ENCODE assay signal across 8 mouse cellular contexts in genomic region chr11:117114592-117115345, GRCm38 (mm10). TPM values are rescaled to one million over a fixed set of nuclear protein-coding genes. Genes with fewer than 3 reads are reported as not detected.
A peak's percentile ranks its signal among the peaks of the same experiment; 100 is the strongest.
DNase-seq lines count a peak whose midpoint lies in the region; ATAC-seq and TF ChIP-seq lines count a peak whose summit lies in the region.

Sec14l1 (plus strand) TSS chr11:117115168.

- peak within 1 kb of the TSS; percentile 79 to 99 for H3K4me3 ChIP-seq in ES-E14 (ENCODE audit: insufficient read depth in 1 of 2, low read depth in 1 of 2, low read length in 2 of 2, poor library complexity in 1 of 2, severe bottlenecking in 1 of 2)
- H3K4me3 ChIP-seq in forebrain, embryonic 16.5 days (replicated peaks; ENCODE audit: low read length) = peak within 1 kb of the TSS; percentile 82
- peak within 1 kb of the TSS; percentile 99 for H3K4me3 ChIP-seq in layer of hippocampus, adult 2 months
- H3K4me3 ChIP-seq in lung, embryonic 14.5 days (ENCODE audit: low read depth, low read length) = peak within 1 kb of the TSS; percentile 87
- H3K4me3 ChIP-seq in olfactory bulb, adult 2 months (ENCODE audit: insufficient read depth, low read depth, low read length) = peak within 1 kb of the TSS; percentile 75
- H3K4me3 ChIP-seq in thymus, adult 2 months (ENCODE audit: control insufficient read depth, insufficient read depth, low read length) = peak within 1 kb of the TSS; percentile 84

- no peaks in the 10 kb centered on the region for H3K27me3 ChIP-seq in forebrain, embryonic 16.5 days (replicated peaks; ENCODE audit: control insufficient read depth, insufficient read depth, low read length)
- no peaks in the 10 kb centered on the region for H3K27me3 ChIP-seq in lung, embryonic 14.5 days (ENCODE audit: insufficient read depth, low read length)
- no peaks in the 10 kb centered on the region for H3K27me3 ChIP-seq in thymus, adult 2 months (ENCODE audit: control insufficient read depth, insufficient read depth, low read length)

- intact Hi-C loops in heart, postnatal 36 days (cut with DNase I) = loop anchor here (1.0 to 2.0 kb wide), 2 partner anchors 22 to 33 kb away; no protein-coding TSS in a partner anchor

- under 1% methylated on average over 66 of the region's 67 CpGs for WGBS in forebrain, embryonic 16.5 days
- 2% methylated on average over 61 of the region's 67 CpGs for WGBS in lung, embryonic 14.5 days
- 0% methylated on average over 64 of the region's 67 CpGs for WGBS in olfactory bulb, adult 2 months
- WGBS in thymus, adult 2 months = 1% methylated on average over 61 of the region's 67 CpGs

- peaks cover 13% of the 10 kb centered on the region for H3K36me3 ChIP-seq in ES-E14 (ENCODE audit: control insufficient read depth, insufficient read depth, low read length, poor library complexity, severe bottlenecking)
- H3K36me3 ChIP-seq in forebrain, embryonic 16.5 days (ENCODE audit: control insufficient read depth, insufficient read depth) = 0 out of 2 replicates have a peak, but pooled peaks cover 2% of the 10 kb centered on the region
- peaks cover 15% of the 10 kb centered on the region for H3K36me3 ChIP-seq in lung, embryonic 14.5 days (ENCODE audit: insufficient read depth)
- no peaks in the 10 kb centered on the region for H3K36me3 ChIP-seq in thymus, adult 2 months (ENCODE audit: control insufficient read depth, insufficient read depth, low read length)

- H3K4me2 ChIP-seq in forebrain, embryonic 16.5 days (ENCODE audit: low read length) = peak within 1 kb of the TSS; percentile 79
- H3K4me2 ChIP-seq in lung, embryonic 14.5 days = peak within 1 kb of the TSS; percentile 76

- TF ChIP-seq POLR2A in olfactory bulb, adult 2 months (IDR thresholded peaks at IDR 0.05; ENCODE audit: insufficient read depth, low read depth, low read length) = peak; percentile 85
- TF ChIP-seq POLR2A in thymus, adult 2 months (IDR thresholded peaks at IDR 0.05; ENCODE audit: control insufficient read depth, extremely low read depth, insufficient read depth, low read length, poor library complexity) = peak; percentile 90

- H3K9me3 ChIP-seq in ES-E14 (ENCODE audit: control insufficient read depth, insufficient read depth, low read depth, low read length) = no peaks in the 10 kb centered on the region
- H3K9me3 ChIP-seq in forebrain, embryonic 16.5 days (ENCODE audit: control insufficient read depth, low read length) = no peaks in the 10 kb centered on the region
- H3K9me3 ChIP-seq in lung, embryonic 14.5 days (ENCODE audit: low read depth, low read length) = no peaks in the 10 kb centered on the region

- H3K4me1 ChIP-seq in ES-E14 (ENCODE audit: control insufficient read depth in 2 of 2, insufficient read depth in 2 of 2, low read length in 2 of 2, poor library complexity in 1 of 2) = peaks cover 2 to 13% of the 10 kb centered on the region in 2 experiments; a peak in 2 of 4 replicates
- peaks cover 46% of the 10 kb centered on the region for H3K4me1 ChIP-seq in forebrain, embryonic 16.5 days (replicated peaks; ENCODE audit: control insufficient read depth, insufficient read depth, low read length)
- H3K4me1 ChIP-seq in lung, embryonic 14.5 days (ENCODE audit: insufficient read depth) = peaks cover 31% of the 10 kb centered on the region
- H3K4me1 ChIP-seq in olfactory bulb, adult 2 months (ENCODE audit: control insufficient read depth, insufficient read depth, low read length) = peaks cover 21% of the 10 kb centered on the region
- H3K4me1 ChIP-seq in thymus, adult 2 months (replicated peaks; ENCODE audit: control insufficient read depth, insufficient read depth, low read length) = peaks cover 36% of the 10 kb centered on the region

- H3K9ac ChIP-seq in ES-E14 (ENCODE audit: insufficient read depth, low read depth, low read length, poor library complexity, severe bottlenecking) = peak within 1 kb of the TSS; percentile 95
- peak within 1 kb of the TSS; percentile 85 for H3K9ac ChIP-seq in forebrain, embryonic 16.5 days (replicated peaks; ENCODE audit: low read depth, low read length)
- H3K9ac ChIP-seq in lung, embryonic 14.5 days = peak within 1 kb of the TSS; percentile 89

- peak; percentile 94 for ATAC-seq in forebrain, embryonic 16.5 days
- peak; percentile 94 for ATAC-seq in lung, embryonic 14.5 days (ENCODE audit: insufficient read depth)

- TF ChIP-seq CTCF in layer of hippocampus, adult 2 months (conservative IDR thresholded peaks at IDR 0.05) = no peak
- TF ChIP-seq CTCF in lung, embryonic 14.5 days (IDR thresholded peaks at IDR 0.05; ENCODE audit: low read depth) = no peak
- no peak for TF ChIP-seq CTCF in olfactory bulb, adult 2 months (IDR thresholded peaks at IDR 0.05; ENCODE audit: insufficient read depth, low read depth, low read length)
- TF ChIP-seq CTCF in thymus, adult 2 months (IDR thresholded peaks at IDR 0.05; ENCODE audit: borderline replicate concordance, control insufficient read depth, extremely low read depth, insufficient read depth, low read length, poor library complexity) = 0 out of 2 replicates have a peak, but pooled peaks have one; percentile 19

- H3K27ac ChIP-seq in ES-E14 (ENCODE audit: insufficient read depth, low read depth, low read length, poor library complexity, severe bottlenecking) = peak within 1 kb of the TSS; percentile 92
- H3K27ac ChIP-seq in forebrain, embryonic 16.5 days (ENCODE audit: low read length) = peak within 1 kb of the TSS; percentile 99
- peak within 1 kb of the TSS; percentile 99 for H3K27ac ChIP-seq in layer of hippocampus, adult 2 months
- H3K27ac ChIP-seq in lung, embryonic 14.5 days (ENCODE audit: low read depth) = peak within 1 kb of the TSS; percentile 97
- H3K27ac ChIP-seq in olfactory bulb, adult 2 months (ENCODE audit: insufficient read depth, low read depth, low read length) = peak within 1 kb of the TSS; percentile 92
- peak within 1 kb of the TSS; percentile 76 for H3K27ac ChIP-seq in thymus, adult 2 months (ENCODE audit: control insufficient read depth, insufficient read depth, low read length)

- DNase-seq in ES-E14 (ENCODE audit: low read depth, low spot score) = peak; percentile 97
- peak; percentile 99 for DNase-seq in cerebellum, adult 11-12 months
- DNase-seq in heart, postnatal 36 days = peak; percentile 99 to 100
- peak; percentile 98 to 100 for DNase-seq in layer of hippocampus, adult 2 months (ENCODE audit: low spot score in 2 of 2)
- DNase-seq in lung, embryonic 14.5 days = peak; percentile 98
- DNase-seq in thymus, adult 2 months = peak; percentile 99

- in situ Hi-C loops in ES-E14 (cut with MboI; ENCODE audit: low sequenced_read_pairs in 2 of 2, unreplicated experiment in 2 of 2) = no loop called here

TF ChIP-seq in ES-E14, 5 proteins besides CTCF, POLR2A, EP300 and RAD21:
- TF ChIP-seq CHD2 (IDR thresholded peaks at IDR 0.05; ENCODE audit: low read depth, low read length) = 0 out of 2 replicates have a peak, but pooled peaks have one; percentile 35
- TF ChIP-seq MAFK (IDR thresholded peaks at IDR 0.05; ENCODE audit: insufficient read depth, low read depth, low read length) = peak; percentile 49; the same call in 1 of the 2 replicates
- TF ChIP-seq ZC3H11A (IDR thresholded peaks at IDR 0.05; ENCODE audit: borderline replicate concordance, low read depth, low read length) = no peak
- peak; percentile 47; the same call in 1 of the 2 replicates for TF ChIP-seq HCFC1 (IDR thresholded peaks at IDR 0.05; ENCODE audit: borderline replicate concordance, insufficient read depth, low read length)
- TF ChIP-seq ZNF384 (IDR thresholded peaks at IDR 0.05; ENCODE audit: low read depth, low read length) = peak; percentile 84

RNA-seq across cellular contexts. Expression of gene Sec14l1, which starts in this region (rescaled TPM):
- total RNA-seq in ES-E14 (2012; rRNA removed) = 36.7 and 43.6 TPM in 2 replicates
- 76.9 and 83.7 TPM in 2 replicates for polyA plus RNA-seq in forebrain, embryonic 16.5 days (2015; fragmentation: Nextera tagmentation; extraction: Ambion mirVana)
- total RNA-seq in heart, postnatal 36 days (2021) = 10 to 100 TPM; 67.9 to 75.2 TPM
- 100 to 1,000 TPM; 226 to 239 TPM for total RNA-seq in layer of hippocampus, adult 2 months (2021)
- 44.3 and 46.2 TPM in 2 replicates for polyA plus RNA-seq in lung, embryonic 14.5 days (2014; fragmentation: Nextera tagmentation; extraction: Ambion mirVana)
- not detected in 2 replicates for polyA plus RNA-seq in olfactory bulb, adult 2 months (2012; ENCODE audit: insufficient read depth, insufficient read length, low replicate concordance, missing spikeins)
- polyA plus RNA-seq in thymus, adult 2 months (2012; rRNA removed) = 75.6 and 84.8 TPM in 2 replicates

Comparison
In these comparisons a context has a peak if more than half of its experiments do, and no peak if none do; other contexts are left out.
1. Peak in every context shown above with its lines: DNase-seq, ATAC-seq, H3K4me3 ChIP-seq and H3K27ac ChIP-seq.